Mouse (Mus musculus): ENCODE measurements around the gene Fam189a2.

Gene Fam189a2

DNA sequence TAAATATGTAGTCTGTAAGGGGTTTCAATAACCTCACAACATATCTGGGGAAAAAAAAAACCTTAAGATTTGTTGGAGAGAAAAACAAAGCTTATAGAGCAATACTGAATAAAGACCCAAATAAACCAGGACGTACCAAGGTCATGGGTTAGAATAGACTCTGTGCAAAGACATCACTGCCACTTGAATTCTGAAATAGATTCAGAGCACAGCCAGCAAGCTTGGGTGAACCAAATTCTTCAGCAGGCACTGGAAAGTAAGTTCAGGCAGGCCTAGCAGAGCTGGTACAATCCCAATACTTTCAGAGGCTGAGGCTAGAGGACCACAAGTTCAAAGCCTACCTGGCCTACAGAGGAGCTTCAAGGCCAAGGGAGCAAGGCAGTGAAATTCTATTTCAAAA is 6.2 kb downstream of the Fam189a2 start:
- DNase-seq, result no peak

DNA sequence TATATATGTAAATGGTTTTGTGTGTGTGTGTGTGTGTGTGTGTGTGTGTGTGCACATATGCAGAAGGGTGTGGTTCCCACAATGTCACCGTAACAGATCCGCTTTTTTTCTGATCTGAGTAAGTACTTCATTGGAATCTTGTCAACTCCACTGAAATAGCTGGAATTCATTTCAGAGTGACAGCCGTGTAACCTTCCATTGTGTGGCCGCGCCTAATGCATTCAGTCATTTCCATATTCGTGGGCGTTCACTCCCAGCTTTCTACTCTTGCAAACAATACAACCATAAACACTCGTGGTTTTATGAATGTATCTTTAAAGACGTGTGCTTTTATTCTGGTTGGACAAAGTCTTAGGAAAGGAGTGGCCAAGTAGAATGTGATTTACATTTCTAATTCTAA is 6.7 kb downstream of the Fam189a2 start:
- DNase-seq, result peak; percentile 48

DNA sequence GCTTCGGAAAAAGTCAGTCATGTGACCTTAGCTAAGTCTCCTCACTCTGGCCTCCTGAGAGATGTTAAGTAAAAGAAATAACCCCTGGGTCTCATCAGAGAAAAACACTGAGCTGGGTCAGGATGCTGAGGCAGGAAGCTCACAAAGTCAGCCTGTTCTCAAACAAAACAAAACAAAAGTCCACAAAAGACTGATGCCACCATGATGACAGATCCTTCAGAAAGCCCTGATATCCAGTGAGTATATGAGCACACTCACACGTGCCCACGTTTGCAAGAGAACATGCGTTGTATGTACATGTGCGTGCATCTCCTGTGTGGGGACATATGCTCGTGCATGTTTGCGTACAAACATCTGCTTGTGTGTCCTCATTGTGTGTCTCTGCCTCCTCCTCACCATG is 7.5 kb downstream of the Fam189a2 start:
- DNase-seq, result no peak

DNA sequence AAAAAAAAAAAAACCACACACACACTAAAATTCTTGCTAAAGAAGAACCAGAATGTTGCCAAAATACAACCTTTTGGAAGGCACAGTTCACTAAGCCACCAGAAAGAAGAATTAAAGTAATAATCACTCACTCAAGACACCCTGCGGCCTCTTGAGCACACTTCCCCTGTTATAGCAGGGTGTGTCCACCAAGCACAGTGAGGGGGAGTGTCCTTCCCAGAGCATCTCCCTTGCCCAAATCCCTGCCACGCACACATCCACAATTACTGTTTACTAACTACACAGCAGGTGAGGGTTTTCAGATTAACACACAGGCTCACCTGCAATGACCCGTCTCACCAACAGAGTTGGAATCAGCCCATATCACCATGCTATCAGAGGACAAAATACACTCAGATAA is 8.0 kb downstream of the Fam189a2 start:
- no peak for DNase-seq

DNA sequence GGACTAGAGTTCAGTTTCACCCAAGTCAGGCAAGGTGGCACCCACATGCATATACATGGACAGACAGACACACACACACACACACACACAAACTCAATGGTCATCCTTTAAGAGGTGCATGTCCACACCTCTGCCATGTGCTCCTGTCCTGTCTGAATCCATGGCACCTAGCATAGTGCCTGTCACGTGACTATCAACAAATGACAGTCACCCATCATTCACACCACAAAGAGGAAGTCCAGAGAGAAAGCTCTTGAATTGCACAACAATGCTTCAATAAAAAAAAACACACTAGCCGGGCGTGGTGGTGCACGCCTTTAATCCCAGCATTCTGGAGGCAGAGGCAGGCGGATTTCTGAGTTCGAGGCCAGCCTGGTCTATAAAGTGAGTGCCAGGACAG is 8.5 kb downstream of the Fam189a2 start:
- no peak for DNase-seq

DNA sequence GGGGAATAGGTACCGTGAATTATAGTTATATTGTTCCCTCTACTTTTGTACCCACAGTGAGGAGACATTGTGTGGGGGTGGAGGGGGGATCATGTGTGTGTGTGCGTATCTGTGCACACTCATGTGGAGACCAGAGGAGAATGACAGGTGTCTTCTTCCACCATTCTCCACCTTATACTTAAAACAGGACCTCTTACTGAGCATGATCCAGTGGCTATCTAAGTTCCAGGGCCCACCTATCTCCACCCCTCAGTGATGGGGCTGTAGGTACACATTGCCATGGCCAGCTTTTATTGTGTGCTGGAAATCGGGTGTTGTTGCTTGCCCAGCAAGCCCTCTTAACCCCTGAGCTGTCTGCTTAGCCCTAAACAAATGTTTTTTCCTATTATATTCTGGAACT is 10.1 kb downstream of the Fam189a2 start:
- no peak for DNase-seq

DNA sequence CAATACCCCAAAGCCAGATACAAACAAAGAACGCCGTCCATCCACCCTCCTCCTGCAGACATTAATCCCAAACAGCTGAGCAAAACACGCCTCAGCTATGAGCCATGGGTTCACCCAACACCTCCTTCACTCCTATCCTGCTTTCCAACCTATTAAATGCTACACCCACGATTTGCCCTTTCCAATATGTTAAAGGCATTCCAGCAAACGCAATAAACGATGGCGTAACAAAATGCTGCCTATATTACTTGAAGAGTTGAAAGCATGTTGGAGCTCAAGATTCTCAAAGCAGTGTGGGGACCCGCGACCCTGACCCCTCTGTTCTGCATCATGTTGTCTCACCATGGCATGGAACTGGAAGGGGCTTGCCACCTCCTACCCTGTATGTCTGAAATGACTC is 11.2 kb downstream of the Fam189a2 start:
- DNase-seq, result no peak

DNA sequence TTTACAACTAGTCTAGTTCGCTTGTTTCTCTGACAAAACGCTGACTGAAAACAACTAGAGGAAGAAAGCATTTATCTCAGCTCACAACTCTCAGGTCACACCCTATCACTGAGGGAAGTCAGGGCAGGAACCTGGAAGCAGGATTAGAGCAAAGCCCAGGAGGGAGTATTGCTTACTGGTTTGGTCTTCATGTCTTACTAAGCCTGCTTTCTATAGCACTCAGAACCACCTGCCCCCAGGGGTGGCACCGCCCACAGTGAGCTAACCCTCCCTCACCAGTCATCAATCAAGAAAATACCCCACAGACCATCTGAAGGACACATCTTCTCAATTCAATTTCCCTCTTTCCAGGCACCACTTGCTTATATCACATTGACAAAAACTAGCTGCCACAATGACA is 12.4 kb downstream of the Fam189a2 start:
- DNase-seq, result no peak

DNA sequence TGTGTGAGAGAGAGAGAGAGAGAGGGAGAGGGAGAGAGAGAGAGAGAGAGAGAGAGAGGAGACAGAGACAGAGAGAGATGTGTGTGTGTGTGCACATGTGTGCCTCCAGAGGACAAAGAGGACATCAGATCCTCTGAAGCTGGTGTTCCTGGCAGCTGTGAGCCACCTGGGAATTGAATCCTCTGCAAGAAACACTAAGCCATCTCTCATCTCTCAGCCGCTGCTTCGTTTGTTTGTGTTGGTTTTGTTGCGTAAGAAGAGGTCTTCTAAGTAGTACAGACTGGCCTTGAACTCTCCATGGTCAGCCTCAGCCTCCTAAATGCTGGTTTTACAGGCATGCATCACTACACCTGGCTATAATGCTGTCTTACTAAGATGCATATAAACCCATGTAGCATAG is 12.9 kb downstream of the Fam189a2 start:
- DNase-seq, result peak; percentile 40

DNA sequence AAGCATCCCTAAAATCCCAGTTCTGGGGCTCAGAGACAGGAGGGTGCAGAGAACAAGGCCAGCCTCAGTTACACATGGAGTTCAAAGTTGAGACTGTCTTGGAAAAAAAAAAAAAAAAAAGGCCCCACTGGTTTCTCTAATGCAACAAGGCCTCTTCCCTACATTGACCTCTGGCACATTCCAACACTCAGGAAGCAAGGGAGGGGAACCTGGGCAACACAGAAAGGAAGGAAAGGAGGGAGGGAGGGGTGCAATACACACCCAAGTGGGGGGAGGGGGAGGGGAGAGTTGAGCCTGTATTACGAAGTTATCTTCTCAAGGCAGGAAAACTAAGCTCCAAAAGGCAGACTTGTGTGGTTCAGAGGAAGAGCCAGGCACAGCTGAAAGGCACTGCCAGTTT is 13.4 kb downstream of the Fam189a2 start:
- peak; percentile 91 for DNase-seq

DNA sequence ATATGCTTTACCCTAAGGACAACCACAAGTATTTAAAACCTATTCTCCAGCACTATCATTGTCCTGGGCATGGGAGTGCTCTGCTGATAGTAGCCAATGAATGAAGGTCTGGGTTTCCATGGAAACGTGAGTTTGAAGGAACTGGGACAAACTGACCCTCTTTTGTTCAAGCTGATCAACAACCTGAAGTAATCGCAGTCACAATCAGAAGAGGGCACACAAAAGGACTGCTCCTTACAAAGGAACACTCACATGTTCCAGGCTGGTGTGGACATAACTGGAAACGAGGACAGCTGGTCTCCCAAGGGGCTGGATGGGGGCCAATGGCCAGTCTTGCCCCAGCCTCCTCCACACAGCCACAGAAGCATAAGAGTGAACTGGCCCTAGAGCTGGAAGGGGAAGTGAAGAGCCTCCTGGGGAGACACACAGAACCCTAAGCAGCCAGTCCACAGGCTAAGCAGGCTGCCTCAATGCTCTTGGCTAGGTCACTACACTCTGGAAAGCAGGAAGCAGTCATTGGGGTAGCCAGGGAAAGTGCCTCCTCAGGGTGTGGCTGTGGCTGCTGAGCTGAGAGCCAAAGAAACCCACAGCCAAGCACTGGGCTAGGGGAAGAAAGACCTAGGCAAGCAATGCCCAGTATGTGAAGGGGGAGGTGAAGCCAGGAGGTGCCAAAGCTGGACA is 14.0 kb downstream of the Fam189a2 start:
- peak; percentile 82 for DNase-seq

DNA sequence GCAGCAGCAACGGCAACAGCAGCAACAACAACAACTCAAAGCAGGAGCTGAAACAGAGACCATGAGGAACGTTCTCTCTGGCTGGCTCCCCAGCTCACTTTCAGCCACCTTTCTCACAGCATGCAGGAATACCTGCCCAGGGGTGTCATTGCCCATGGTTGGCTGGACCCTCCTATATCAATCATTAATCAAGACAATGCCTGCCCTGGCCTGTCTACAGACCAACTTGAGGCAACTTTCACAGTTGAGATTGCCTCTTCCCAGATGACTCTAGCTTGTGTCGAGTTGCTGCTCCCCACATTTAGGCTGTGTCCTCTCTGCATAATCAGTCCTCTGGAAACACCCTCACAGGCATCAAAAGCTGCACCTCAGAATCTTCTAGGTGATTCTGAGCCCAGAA is 17.6 kb downstream of the Fam189a2 start:
- no peak for DNase-seq

DNA sequence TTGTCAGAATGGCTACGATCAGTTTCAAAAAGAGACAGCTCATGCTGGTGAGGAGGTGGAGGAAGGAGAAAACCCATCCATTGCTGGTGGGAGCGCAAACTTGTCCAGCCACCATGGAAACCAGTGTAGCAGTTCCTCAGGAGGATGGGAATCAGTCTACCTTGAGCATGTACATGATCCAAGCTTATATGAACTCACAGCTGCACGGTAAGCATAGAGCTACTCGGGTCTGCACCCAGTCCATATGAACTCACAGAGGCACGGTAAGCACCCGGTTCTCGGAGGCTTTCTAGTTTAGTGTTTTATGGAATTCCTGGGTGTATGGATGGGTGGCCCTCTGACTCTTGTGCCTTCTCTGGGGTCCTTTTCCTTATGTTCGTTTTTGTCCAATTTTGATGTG is 18.3 kb downstream of the Fam189a2 start:
- no peak for DNase-seq

DNA sequence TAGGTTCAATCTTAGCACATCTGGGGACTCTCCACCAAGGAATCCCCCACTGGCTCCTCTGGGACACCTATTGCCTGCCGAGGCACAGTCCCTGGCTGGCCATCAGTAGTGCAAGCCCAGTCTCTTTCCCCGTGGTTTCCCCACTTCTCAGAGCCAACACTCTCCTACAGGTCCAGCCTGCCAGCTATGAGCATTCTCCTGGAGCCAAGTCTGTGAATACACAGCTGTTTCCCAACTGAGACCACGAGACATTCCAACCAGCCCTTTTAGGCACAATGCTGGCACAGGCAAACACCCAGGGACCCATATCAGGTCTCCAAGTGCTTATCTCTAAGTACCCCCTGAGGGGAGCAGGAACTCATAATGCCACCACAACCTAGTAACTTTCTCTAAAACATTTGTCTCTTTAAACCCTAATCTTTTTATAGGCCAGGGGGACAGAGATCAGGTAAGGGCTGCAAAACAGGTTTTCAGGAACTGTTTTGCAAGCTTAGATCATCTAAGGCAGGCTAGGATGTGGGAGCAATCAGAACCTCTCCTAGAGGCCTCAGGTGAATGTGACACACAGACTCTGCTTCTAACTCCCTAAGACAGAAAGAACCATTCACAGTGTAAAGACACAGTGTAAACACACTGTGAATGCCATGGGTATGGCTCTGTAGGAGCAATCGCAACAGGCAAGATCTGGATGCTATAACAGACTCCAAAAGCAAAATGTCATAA is 23.0 kb downstream of the Fam189a2 start:
- DNase-seq, result peak; percentile 78

DNA sequence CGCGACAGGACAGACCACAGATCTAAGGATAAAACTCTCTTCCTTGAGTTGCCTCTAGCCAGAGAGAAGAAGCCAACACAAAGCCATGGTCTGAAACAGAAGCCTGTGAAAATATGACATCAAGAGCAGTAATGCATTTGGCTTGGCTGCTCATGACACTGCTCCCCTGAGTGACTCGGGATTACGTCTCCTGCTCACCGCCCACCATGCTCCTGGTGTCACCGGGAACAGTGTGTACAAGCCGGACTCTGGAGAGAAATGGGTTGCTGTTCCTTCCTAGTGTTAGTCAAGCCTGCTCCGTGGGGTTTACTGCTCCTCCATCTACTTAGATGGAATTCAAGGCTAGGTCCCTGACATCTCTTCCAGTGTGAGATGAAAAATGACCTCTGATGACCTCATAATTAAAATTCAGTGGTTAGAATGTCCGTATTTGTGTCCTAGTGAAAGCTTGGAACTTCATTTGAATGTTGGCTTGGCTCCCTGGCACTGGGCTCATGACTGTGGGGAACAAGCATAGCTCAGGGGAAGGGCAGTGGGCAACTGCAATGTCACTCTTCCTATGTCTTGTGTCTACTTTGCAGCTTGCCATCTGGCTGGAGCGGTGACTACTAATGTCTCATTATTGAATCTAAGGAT is 23.7 kb downstream of the Fam189a2 start:
- DNase-seq, result no peak

DNA sequence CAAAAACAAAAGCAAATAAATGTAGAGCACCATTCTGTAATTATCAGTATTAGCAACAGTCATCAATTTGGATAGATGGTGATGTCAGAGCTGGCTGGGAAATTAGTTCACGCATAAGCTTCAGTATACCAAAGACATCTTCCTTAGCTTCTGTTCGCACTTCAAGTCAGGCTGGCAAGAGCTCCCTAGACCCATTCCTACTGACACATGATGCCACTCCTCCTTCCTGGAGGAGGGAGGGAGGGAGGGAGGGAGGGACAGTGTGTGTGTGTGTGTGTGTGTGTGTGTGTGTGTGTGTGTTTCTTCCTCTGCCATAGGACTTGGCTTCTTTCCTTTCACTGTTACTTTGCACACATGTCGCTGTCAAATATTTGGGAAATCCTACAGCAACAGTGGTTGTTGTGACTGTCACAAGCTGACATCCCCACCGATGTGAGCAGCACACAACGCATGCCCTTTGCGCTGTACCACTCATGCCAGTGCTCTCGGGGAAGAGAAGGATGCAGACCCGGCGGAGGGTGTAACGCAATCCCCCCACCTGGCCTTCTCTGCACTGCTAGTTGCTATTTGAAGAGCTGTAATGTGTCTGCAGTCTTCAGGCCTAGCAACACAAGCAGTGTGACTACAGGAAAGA is 34.9 kb downstream of the Fam189a2 start:
- no peak for DNase-seq

DNA sequence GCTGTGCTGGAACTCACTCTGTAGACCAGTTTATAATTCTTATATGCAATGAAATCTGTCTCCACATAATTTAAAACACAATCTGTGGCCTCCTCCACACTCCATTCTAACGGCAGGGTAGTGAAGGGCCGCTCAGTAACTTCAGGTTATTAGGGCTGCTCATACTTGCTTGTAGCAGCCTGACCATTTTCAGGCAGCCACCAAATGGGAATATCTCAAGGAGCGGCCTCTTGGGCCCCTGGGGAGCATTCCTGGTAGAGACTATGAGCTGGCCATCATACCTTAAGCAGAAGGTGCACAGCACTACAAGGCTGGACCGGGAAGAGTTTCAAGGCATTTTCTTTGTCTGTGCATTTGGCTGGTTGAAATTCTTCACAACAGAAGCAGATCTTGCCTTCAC is 42.7 kb downstream of the Fam189a2 start:
- no peak for DNase-seq

DNA sequence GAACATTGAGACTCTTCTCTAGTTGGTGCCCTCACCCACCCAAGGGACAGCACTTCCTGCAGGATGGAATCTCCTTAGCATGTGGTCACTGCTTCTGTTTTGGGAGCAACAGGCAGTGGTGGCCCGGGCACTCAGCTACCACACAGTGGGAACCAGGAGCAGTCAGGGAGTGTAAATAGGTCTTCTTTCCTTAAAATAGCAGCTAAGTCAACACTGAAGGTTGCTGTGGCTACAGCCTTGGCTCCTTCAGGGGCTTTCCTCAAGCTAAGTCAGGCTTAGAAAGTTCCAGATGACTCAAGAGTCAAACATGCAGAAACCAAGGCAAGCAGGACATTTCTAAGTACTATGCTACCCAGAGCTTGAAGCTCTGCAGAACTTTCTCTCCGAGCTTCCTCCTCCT is 43.5 kb downstream of the Fam189a2 start:
- DNase-seq, result peak; percentile 46

DNA sequence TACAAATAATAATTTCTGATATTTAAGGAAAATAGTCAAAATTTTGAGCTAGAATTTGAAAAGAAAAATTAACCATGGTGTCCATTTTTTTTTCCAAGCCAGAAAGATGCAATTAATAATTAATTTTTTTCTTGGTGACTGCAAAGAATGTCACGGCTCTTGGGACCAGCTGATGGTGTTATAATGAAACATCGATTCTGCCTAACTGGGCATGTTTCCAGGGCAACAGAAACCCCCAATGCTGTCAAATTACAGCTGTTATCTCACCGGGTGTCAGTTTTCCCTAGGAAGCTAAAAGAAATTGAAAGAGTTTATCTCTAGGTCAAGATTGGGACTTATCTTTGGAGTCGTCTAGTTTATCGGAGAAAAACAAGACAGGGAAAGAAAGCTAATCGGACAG is 46.6 kb downstream of the Fam189a2 start:
- no peak for DNase-seq

DNA sequence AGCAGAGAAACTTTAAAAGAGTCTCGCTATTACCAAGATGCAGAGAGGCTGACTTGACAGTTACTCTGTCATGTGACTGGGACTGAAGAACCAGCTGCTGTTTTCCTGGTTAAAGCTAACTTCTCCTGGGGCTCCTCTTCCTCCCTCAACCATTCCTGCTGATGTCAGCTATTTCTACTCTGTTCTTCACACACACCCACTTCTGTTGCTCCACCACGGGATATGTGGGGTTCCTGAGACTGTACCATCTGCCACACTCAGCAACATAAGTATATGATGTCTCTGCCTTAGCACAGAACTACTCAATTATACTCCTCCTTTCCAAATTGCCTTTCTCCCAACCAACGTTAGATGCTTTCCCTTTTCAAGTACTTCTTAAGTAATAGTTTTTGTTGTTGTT is 50.2 kb downstream of the Fam189a2 start:
- DNase-seq, result no peak

DNA sequence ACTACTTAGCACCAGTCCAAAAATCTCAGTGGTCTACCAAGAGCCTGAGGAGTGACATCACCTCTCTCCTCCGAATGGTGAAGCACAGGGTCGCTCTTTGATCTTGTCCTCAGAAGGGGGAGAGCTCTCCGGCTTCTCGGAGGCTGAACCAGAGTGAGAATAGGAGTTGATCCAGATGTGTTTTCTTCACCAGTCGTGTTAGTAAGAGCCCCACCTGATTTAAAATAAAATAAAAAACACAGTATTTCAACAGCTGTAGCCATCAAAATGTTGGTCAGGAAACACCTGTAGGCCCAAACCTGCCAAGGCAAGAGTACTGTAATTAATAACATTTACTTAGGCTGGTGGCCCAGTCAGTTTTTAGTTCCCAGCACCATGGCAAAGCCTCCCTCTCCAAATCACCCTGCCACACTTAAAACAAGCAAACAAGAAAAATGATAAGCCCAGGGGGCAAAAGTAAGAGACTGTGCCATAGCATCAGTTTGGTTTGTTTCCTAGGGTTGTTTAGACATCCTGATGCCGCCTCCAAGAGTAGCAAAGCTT is 52.8 kb downstream of the Fam189a2 start:
- DNase-seq, result peak; percentile 50

DNA sequence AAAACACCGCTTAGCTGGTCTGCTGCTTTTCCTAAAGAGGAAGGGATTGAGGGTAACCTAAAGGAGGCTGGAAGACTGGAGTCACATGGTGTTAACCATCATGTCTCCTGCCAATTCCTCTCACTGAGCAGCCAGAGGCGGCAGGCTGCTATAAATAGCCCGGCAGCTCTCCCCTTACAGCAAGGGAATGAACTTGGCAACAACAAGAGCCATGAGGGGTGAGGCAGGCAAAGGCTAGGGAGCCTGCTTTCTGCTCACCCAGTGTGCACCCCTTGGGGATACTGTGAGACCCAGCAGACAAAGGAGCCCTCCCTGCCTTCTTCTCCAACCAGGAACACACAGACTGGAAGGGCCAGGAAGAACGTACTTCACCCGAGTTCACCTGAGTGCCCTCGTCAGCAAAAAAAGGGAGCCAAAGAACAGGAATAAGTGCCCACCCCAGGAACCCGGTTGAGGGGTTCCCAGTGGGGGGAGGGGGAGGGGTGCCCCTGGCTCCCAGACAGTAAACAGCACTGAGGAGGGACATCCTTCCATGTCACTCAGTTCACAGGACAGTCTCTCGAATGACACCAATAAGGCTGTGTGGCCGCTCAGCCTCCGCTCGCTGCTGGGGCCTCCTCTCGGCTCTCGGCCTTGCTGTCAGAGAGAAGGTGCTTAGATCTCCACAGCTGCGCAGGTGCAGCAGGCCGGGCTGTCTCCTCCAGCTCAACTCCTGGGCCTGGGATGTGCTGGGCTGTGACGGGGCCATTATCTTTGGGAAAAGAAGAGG is 57.8 kb downstream of the Fam189a2 start:
- DNase-seq, result peak; percentile 68

DNA sequence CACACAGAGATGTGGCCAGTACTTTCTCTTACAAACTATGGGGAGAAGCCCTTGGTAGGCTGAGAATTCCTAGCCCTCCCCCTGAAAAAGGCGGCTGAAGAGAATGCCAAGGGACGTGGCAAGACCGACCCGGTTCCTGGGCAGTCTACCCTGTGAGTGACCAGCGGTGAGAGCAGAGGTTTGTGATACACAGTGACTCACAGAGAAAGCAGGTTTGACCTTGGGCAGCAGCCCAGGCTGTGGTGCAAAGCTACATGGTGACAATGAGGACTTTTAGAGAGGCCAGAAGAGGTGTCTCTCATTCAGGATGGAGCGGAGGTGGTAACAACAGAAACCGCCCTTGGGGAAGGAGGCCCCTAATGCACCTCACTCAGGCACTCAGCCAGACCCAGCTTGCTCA is 59.4 kb downstream of the Fam189a2 start:
- DNase-seq, result no peak

All from lung, postnatal 36 days (tissue).